Mouse (Mus musculus) retina, postnatal 7 days (tissue): Measurements from ENCODE around the gene Ensa.
A peak's percentile ranks its signal among the peaks of the same experiment; 100 is the strongest.
"Not testable (repeated sequence)": the region's sequence is repeated elsewhere in the genome, so short reads cannot be mapped to it uniquely, and the experiment has no call there.

Experiments
- DNase-seq: peaks from one replicate; pipeline ENCODE4 v3.0.0-alpha.2; 2012; ENCODE audit warnings: low read depth, low spot score

Ensa gene

DNA sequence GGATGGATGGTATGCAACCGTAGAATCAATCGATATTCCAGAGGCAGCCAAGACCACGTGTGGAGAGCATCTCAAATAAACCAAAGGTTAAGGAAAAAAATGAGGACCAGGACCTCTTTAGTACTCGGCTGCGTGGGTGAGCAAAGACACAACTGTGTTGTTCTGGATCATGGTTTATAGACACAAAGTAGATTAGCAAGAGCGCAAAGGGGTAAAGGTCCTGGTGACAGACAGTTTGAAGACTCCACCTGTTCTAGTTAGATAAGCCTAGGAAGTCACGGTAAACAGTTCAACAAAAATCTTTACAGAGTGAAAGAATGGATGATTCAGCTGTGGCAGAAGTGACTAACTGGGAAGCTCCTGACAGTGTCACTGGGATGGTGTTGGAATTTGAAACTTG lies 18.3 kb downstream of the Ensa start:
- no peak for DNase-seq

- no peak for DNase-seq
These were observed 20.8 kb downstream of the Ensa start for GRCm38 (mm10) chr3:95645313-95646235.

DNA sequence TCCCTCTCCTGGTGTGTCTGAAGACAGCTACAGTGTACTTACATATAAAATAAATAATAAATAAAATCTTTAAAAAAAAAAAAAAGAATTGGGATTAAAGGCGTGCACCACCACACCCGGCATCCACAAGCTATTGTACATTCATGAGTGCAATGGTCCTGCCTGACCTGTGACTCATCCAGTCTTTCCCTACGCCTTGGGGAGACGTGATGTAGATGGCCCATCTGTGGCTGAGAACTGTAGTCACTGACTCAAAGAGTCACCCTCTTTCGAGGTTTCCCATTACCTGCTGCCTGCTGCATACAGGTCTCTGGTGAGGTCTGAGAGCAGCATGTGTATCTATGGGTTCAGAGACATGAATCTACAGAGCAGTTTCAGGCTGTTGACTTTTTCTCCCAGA lies 23.2 kb downstream of the Ensa start:
- DNase-seq, result no peak

GRCm38 (mm10) chr3:95650276-95651032 lies 25.7 kb downstream of the Ensa start:
- DNase-seq, result no peak

GRCm38 (mm10) chr3:95651033-95651373 lies 26.2 kb downstream of the Ensa start:
- no peak for DNase-seq

- no peak for DNase-seq
These were observed 26.8 kb downstream of the Ensa start for GRCm38 (mm10) chr3:95651391-95652203.

GRCm38 (mm10) chr3:95652204-95652811 lies 27.5 kb downstream of the Ensa start:
- no peak for DNase-seq

DNA sequence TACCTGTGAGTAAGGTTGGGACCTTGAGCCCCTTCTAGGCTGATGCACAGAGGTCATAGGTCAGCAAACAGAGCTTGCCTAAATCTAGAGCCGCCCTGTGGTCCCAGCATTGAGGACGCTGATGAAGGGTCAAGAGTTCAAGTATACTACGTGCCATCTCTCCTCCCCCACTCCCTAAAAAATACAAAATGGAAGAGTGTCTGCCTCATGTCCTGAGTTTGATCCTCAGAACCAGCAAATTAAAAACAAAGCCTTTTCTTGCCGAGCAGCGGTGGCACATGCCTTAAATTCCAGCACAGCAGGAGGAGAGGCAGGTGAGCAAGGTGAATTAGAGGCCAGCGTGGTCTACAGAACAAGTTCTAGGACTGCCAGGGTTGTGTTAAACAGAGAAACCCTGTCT lies 28.1 kb downstream of the Ensa start:
- no peak for DNase-seq

DNA sequence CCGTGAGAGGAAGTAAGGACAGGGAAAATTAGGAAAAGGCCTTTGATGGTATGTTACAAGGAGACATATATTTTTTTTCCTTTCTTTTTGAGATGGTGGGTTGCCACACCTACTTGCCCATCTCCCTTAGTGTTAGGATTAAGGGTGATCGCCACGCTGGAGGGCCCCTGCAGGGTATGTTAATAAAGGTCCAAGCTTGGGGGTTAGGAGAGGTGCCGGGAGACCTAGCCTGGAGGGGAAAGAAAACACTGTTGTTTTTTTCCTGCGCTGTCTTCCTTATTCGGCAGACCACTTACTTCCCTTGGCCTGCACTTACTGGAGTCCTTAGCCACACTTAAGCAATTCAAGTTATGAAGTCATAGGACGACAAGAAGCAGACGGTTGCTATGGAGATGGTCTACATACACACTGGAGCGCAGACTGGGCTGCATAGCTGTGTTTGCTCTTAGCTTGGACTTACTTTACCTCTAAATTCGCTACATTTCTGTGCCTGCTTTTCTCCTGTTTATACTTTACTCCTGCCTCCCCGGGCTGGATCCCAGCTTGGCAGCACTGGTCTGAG lies 28.8 kb downstream of the Ensa start:
- no peak for DNase-seq

DNA sequence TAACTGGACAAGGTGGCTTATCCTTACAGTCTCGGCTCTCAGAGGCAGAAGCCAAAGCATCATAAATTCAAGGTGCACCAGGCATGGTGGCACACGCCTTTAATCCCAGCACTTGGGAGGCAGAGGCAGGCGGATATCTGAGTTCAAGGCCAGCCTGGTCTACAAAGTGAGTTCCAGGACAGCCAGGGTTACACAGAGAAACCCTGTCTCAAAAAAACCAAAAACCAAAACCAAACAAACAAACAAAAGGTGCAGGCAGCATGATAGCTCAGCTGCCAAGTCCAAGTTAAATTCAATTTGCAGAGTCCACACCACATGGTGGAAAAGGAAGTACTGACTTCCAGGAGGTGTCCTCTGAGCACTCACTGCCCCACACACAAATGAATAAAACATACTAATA lies 29.6 kb downstream of the Ensa start:
- DNase-seq, result not testable (repeated sequence)

DNA sequence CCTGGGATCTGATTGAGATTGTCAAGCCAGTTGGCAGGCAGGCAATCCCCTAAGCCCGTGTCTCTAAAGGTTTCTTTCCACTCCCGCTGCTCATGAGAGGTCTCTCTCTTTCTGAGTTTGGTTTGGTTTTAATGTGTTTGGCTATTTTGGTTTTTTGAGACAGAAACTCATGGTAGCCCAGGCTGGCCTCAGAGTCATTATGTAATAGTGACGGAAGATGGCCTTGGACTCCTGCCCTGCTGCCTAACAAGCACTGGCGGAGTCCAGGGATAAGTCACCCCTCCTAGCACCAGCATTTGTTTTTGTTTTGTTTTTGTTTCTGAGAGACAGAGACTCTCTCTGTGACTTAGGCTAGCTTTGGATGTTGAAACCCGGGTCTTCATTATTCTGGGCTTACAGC lies 30.6 kb downstream of the Ensa start:
- DNase-seq, result no peak

GRCm38 (mm10) chr3:95657108-95657507 lies 32.3 kb downstream of the Ensa start:
- no peak for DNase-seq

DNA sequence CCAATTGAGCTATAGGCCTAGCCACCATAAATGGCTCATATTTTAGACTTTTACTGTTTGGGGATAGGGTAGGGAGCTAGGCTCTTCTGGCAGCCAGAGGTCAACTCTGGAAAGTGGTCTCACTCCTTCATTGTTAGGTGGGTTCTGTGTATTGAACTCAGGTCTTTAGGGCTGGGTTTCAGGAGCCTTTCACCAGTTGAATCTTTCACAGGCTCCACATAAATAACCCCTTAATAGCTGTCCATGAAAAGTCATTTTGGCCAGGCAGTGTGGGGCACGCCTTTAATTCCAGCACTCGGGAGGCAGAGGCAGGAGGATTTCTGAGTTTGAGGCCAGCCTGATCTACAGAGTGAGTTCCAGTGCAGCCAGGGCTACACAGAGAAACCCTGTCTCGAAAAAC lies 32.9 kb downstream of the Ensa start:
- DNase-seq, result no peak

GRCm38 (mm10) chr3:95658236-95658867 lies 33.6 kb downstream of the Ensa start, which contains the start of gene Mcl1:
Mcl1 (plus strand) TSS chr3:95658788.
- peak; percentile 86 for DNase-seq

DNA sequence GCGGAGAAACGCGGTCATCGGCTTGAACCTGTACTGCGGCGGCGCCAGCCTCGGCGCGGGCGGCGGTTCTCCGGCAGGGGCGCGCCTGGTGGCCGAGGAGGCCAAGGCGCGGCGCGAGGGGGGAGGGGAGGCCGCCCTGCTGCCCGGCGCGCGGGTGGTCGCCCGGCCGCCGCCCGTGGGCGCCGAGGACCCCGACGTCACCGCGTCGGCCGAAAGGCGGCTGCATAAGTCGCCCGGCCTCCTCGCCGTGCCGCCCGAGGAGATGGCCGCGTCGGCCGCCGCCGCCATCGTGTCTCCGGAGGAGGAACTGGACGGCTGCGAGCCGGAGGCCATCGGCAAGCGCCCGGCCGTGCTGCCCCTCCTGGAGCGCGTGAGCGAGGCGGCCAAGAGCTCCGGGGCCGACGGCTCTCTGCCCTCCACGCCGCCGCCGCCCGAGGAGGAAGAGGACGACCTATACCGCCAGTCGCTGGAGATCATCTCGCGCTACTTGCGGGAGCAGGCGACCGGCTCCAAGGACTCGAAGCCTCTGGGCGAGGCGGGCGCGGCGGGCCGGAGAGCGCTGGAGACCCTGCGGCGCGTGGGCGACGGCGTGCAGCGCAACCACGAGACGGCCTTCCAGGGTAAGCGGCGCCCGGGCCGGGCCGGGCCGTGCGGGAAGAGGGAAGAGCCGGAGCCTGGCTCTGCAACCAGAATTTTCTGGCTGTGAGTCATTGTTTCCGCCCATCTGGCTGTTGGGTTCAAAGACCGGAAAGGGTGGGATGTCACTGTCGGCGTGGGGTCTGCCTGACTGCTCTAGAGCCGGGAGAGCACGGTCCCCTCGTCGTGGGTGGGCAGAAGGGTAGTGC lies 34.3 kb downstream of the Ensa start:
- DNase-seq, result no peak

- DNase-seq, result no peak
These were observed 35.2 kb downstream of the Ensa start for GRCm38 (mm10) chr3:95659948-95660347.

- no peak for DNase-seq
These were observed 36.1 kb downstream of the Ensa start for GRCm38 (mm10) chr3:95660788-95661478.

GRCm38 (mm10) chr3:95661945-95662715 lies 37.3 kb downstream of the Ensa start:
- no peak for DNase-seq
